9 mouse cellular contexts compared by ENCODE assay signal in the genomic region with DNA sequence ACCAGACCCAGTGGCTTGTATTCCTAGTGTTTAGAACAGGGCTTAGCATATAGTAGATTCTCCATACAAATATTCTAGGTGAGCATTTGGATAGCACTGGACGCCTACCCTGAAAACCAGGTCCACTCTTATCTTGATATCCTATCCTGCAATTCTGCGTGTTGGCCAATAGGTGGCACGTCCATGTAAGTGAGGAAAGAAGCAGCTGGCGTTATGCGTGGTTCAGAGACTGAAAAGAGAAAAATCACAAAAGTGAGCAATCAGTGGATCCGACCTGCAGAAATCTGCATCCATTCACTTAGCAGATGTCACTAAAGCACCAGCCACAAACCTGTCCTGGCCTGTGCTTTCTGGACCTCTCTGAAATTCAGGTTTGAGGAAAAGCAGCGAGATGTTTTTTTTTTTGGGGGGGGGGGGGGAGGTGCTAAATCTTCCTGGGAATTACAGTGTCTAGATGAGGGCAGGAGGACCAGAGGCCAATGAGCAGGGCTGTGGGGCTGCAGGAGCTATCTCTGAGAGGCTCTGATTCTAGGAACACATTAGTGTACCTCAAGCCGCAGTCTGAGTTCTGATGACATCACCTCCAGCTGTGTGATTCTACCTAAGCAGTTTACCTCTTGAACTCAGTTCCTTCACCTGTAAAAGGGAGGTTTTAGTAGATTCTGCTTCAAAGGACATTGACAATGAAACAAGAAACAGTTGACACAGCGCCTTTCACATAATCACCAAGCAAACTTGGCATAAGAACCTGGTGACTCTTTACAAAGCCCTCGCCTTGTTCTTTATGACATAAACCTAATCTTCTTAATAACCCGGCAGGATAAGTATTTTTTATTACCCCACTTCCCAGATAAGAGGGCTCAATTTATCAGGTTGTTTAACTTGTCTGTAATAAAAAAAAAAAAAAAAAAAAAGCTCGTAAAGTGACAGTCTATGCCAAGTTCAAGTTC.
A peak's percentile ranks its signal among the peaks of the same experiment; 100 is the strongest.
DNase-seq lines count a peak whose midpoint lies in the region; ATAC-seq and TF ChIP-seq lines count a peak whose summit lies in the region.
"Had no signal": no experiment of that assay in that cellular context is flagged by ENCODE, and none has a peak within 500 bp of the region (broad histone marks: within the 10 kb centered on the region; RNA-seq: fewer than 3 reads in every experiment).

No protein-coding gene starts in this region.

- no peak for ATAC-seq in Patski
- no peak for ATAC-seq in embryonic facial prominence, embryonic 14.5 days (ENCODE audit: low read depth)
- peak; percentile 47; the same call in 1 of the 2 replicates for ATAC-seq in hindbrain, embryonic 11.5 days (ENCODE audit: low FRiP score)
- peak; percentile 49 for ATAC-seq in neural tube, embryonic 12.5 days (ENCODE audit: low FRiP score, low read depth)

- intact Hi-C loops in left cerebral cortex, postnatal 4 days (cut with DNase I): no loop called here

- peak; percentile 84 for TF ChIP-seq CTCF in Patski (IDR thresholded peaks at IDR 0.05)

- peak overlapping the region; percentile 29 for H3K4me2 ChIP-seq in embryonic facial prominence, embryonic 14.5 days (ENCODE audit: low read depth, low read length)
- no peak overlapping the region for H3K4me2 ChIP-seq in hindbrain, embryonic 11.5 days (replicated peaks; ENCODE audit: low read depth, low read length)
- peak overlapping the region; percentile 40 for H3K4me2 ChIP-seq in neural tube, embryonic 12.5 days (replicated peaks)
- H3K4me2 ChIP-seq: limb, embryonic 15.5 days had no signal

- no peaks in the 10 kb centered on the region for H3K27me3 ChIP-seq in Patski
- H3K27me3 ChIP-seq in embryonic facial prominence, embryonic 14.5 days (replicated peaks; ENCODE audit: control insufficient read depth, insufficient read depth, low read length): no peaks in the 10 kb centered on the region
- no peaks in the 10 kb centered on the region for H3K27me3 ChIP-seq in hindbrain, embryonic 11.5 days (ENCODE audit: control insufficient read depth, insufficient read depth, low read length)
- H3K27me3 ChIP-seq in neural tube, embryonic 12.5 days (replicated peaks): no peaks in the 10 kb centered on the region
- H3K27me3 ChIP-seq: limb, embryonic 15.5 days had no signal

- no peak overlapping the region for H3K9ac ChIP-seq in embryonic facial prominence, embryonic 14.5 days (ENCODE audit: low read depth, low read length)
- 0 out of 2 replicates have a peak overlapping the region, but pooled peaks have one; percentile 24 for H3K9ac ChIP-seq in hindbrain, embryonic 11.5 days (ENCODE audit: low read depth, low read length)
- H3K9ac ChIP-seq in neural tube, embryonic 12.5 days: no peak overlapping the region
- H3K9ac ChIP-seq: limb, embryonic 15.5 days had no signal

- in situ Hi-C loops in Patski (cut with MboI; ENCODE audit: low pct_unique_long_range_greater_than_20kb): loop anchor here (5.0 kb wide), 1 partner anchor 34 kb away; no protein-coding TSS in a partner anchor

- no peaks in the 10 kb centered on the region for H3K4me1 ChIP-seq in embryonic facial prominence, embryonic 14.5 days (ENCODE audit: control insufficient read depth, insufficient read depth, low read length)
- no peaks in the 10 kb centered on the region for H3K4me1 ChIP-seq in hindbrain, embryonic 11.5 days (replicated peaks; ENCODE audit: control insufficient read depth, insufficient read depth, low read length)
- H3K4me1 ChIP-seq in neural tube, embryonic 12.5 days: no peaks in the 10 kb centered on the region
- H3K4me1 ChIP-seq: limb, embryonic 15.5 days had no signal

- H3K27ac ChIP-seq in embryonic facial prominence, embryonic 14.5 days (replicated peaks; ENCODE audit: low read depth, low read length): no peak overlapping the region
- H3K27ac ChIP-seq in hindbrain, embryonic 11.5 days (ENCODE audit: low read depth, low read length): no peak overlapping the region
- H3K27ac ChIP-seq in neural tube, embryonic 12.5 days: no peak overlapping the region
- H3K27ac ChIP-seq: limb, embryonic 15.5 days had no signal

- no peaks in the 10 kb centered on the region for H3K36me3 ChIP-seq in embryonic facial prominence, embryonic 14.5 days (ENCODE audit: control insufficient read depth, insufficient read depth, low read length)
- H3K36me3 ChIP-seq in hindbrain, embryonic 11.5 days (ENCODE audit: control insufficient read depth, insufficient read depth, low read length): no peaks in the 10 kb centered on the region
- H3K36me3 ChIP-seq in neural tube, embryonic 12.5 days: no peaks in the 10 kb centered on the region
- H3K36me3 ChIP-seq: limb, embryonic 15.5 days had no signal

- 35% methylated on average over 12 of the region's 12 CpGs for WGBS in embryonic facial prominence, embryonic 14.5 days
- 41% methylated on average over 12 of the region's 12 CpGs for WGBS in hindbrain, embryonic 11.5 days
- WGBS in neural tube, embryonic 12.5 days: 38% methylated on average over 12 of the region's 12 CpGs

- POLR2A ChIA-PET in Patski (lab: Charles Lee): interaction anchor here (0.6 to 0.9 kb wide), 3 partner anchors 32 to 768 kb away, joined by 3 to 4 read pairs (median 3); no protein-coding TSS in a partner anchor

- CTCF ChIA-PET in Patski (lab: Charles Lee): interaction anchor here (0.7 to 4.5 kb wide), 11 partner anchors 9 to 183 kb away, joined by 3 to 21 read pairs (median 6); no protein-coding TSS in a partner anchor

- no peaks in the 10 kb centered on the region for H3K9me3 ChIP-seq in embryonic facial prominence, embryonic 14.5 days (ENCODE audit: control insufficient read depth, low read length)
- H3K9me3 ChIP-seq in hindbrain, embryonic 11.5 days (ENCODE audit: control insufficient read depth, low read length): no peaks in the 10 kb centered on the region
- no peaks in the 10 kb centered on the region for H3K9me3 ChIP-seq in neural tube, embryonic 12.5 days
- H3K9me3 ChIP-seq: limb, embryonic 15.5 days had no signal

- H3K4me3 ChIP-seq in embryonic facial prominence, embryonic 14.5 days (ENCODE audit: low read depth, low read length): no peak overlapping the region
- no peak overlapping the region for H3K4me3 ChIP-seq in hindbrain, embryonic 11.5 days (ENCODE audit: low read depth, low read length)
- H3K4me3 ChIP-seq in neural tube, embryonic 12.5 days: no peak overlapping the region
- H3K4me3 ChIP-seq: limb, embryonic 15.5 days had no signal

- peak; percentile 27 for DNase-seq in right cerebral cortex, adult 18-20 months
- no peak for DNase-seq in right cerebral cortex, postnatal 14 days
- no peak for DNase-seq in Patski (ENCODE audit: low read depth, low spot score)
- peak; percentile 84 for DNase-seq in embryonic facial prominence, embryonic 14.5 days (ENCODE audit: low spot score)
- DNase-seq in hindbrain, embryonic 11.5 days (ENCODE audit: low spot score): peak; percentile 50
- peak; percentile 20 for DNase-seq in left cerebral cortex, postnatal 4 days
- no peak for DNase-seq in gastrocnemius, postnatal 10 days

Comparison
In these comparisons a context has a peak if more than half of its experiments do, and no peak if none do; other contexts are left out.
1. DNase-seq: peak in right cerebral cortex, adult 18-20 months (single experiment), embryonic facial prominence, embryonic 14.5 days (single experiment), hindbrain, embryonic 11.5 days (single experiment) and left cerebral cortex, postnatal 4 days (single experiment); none in right cerebral cortex, postnatal 14 days (single experiment), Patski (single experiment) and gastrocnemius, postnatal 10 days (single experiment).
2. ATAC-seq: peak in hindbrain, embryonic 11.5 days (single experiment) and neural tube, embryonic 12.5 days (single experiment); none in Patski (single experiment) and embryonic facial prominence, embryonic 14.5 days (single experiment).